Mouse (Mus musculus): ENCODE results near the gene Klhl21. TPM values are rescaled to one million over a fixed set of nuclear protein-coding genes. Genes with fewer than 3 reads are reported as not detected.

Klhl21 gene
- total RNA-seq, 2 experiments from 2014 or later = 14.6 to 15.1 TPM

Other genes starting within 250 kb of the Klhl21 start
- gene Camta1, start 146.9 kb upstream of the Klhl21 start, total RNA-seq (2021) = 100 to 1,000 TPM; 218 to 223 TPM
- 10 to 100 TPM; 75.8 to 82.0 TPM for gene Dnajc11, start 75.1 kb upstream of the Klhl21 start, total RNA-seq (2021)
- 10 to 100 TPM; 22.8 to 34.2 TPM for gene Thap3, start 19.8 kb upstream of the Klhl21 start, total RNA-seq (2021)
- 10 to 100 TPM; 15.2 to 16.6 TPM for gene Phf13, start 12.5 kb upstream of the Klhl21 start, total RNA-seq (2021)
- gene Zbtb48, start 18.9 kb downstream of the Klhl21 start, total RNA-seq (2021) = 10 to 100 TPM; 11.9 to 14.8 TPM
- under 1 TPM; 0.37 to 0.45 TPM for gene Tas1r1, start 29.8 kb downstream of the Klhl21 start, total RNA-seq (2021)
- 10 to 100 TPM; 27.3 to 31.6 TPM for gene Nol9, start 30.5 kb downstream of the Klhl21 start, total RNA-seq (2021)
- 10 to 100 TPM; 76.0 to 79.6 TPM for gene Plekhg5, start 63.7 kb downstream of the Klhl21 start, total RNA-seq (2021)
- 10 to 100 TPM; 14.0 to 15.1 TPM for gene Tnfrsf25, start 107.1 kb downstream of the Klhl21 start, total RNA-seq (2021)
- under 1 TPM; 0.62 to 0.78 TPM for gene Espn, start 143.6 kb downstream of the Klhl21 start, total RNA-seq (2021)
- gene Hes2, start 150.1 kb downstream of the Klhl21 start, total RNA-seq (2021) = not detected
- gene Acot7, start 169.3 kb downstream of the Klhl21 start, total RNA-seq (2021) = 100 to 1,000 TPM; 426 to 431 TPM

All from layer of hippocampus, postnatal 10 days (tissue).